Mouse (Mus musculus): ENCODE measurements around the gene Ahsa1. TPM values are rescaled to one million over a fixed set of nuclear protein-coding genes. Genes with fewer than 3 reads are reported as not detected.

Ahsa1 gene
- polyA plus RNA-seq (2014; fragmentation: Nextera tagmentation; extraction: Ambion mirVana): 179 and 202 TPM in 2 replicates

GRCm38 (mm10) chr12:87266108-87266826, at the start of gene Ahsa1, which contains the start of gene Vipas39:
Ahsa1 (plus strand) TSS chr12:87266479.
Vipas39 (minus strand) TSS chr12:87266256.
- Histone ChIP-seq H3K4me3 (ENCODE audit: low read depth, low read length) (peak within 1 kb of the TSS; percentile 66), H3K27me3 (replicated peaks; ENCODE audit: control insufficient read depth, insufficient read depth, low read length) (no peaks in the 10 kb centered on the region), H3K27ac (ENCODE audit: low read depth, low read length) (peak within 1 kb of the TSS; percentile 80), H3K4me2 (ENCODE audit: low read length) (peak within 1 kb of the TSS; percentile 80), H3K9me3 (replicated peaks; ENCODE audit: control insufficient read depth, low read length) (no peaks in the 10 kb centered on the region), H3K4me1 (ENCODE audit: control insufficient read depth, insufficient read depth, low read length) (peaks cover 7% of the 10 kb centered on the region), H3K9ac (ENCODE audit: low read length) (peak within 1 kb of the TSS; percentile 82), H3K36me3 (ENCODE audit: control insufficient read depth, insufficient read depth, low read length) (peaks cover 46% of the 10 kb centered on the region)
- ATAC-seq (peak; percentile 98), DNase-seq (ENCODE audit: low spot score) (peak; percentile 99)
- WGBS: under 1% methylated on average over 31 of the region's 31 CpGs

GRCm38 (mm10) chr12:87217596-87217995, 48.7 kb upstream of the Ahsa1 start:
- no peak overlapping the region for H3K4me2 ChIP-seq (ENCODE audit: low read length)
- DNase-seq (ENCODE audit: low spot score) (no peak), ATAC-seq (no peak)
- no peak overlapping the region for H3K9ac ChIP-seq (ENCODE audit: low read length)
- H3K4me3 ChIP-seq (ENCODE audit: low read depth, low read length): no peak overlapping the region
- H3K27me3 ChIP-seq (replicated peaks; ENCODE audit: control insufficient read depth, insufficient read depth, low read length): no peaks in the 10 kb centered on the region
- H3K27ac ChIP-seq (ENCODE audit: low read depth, low read length): no peak overlapping the region
- no peaks in the 10 kb centered on the region for H3K4me1 ChIP-seq (ENCODE audit: control insufficient read depth, insufficient read depth, low read length)
- no peaks in the 10 kb centered on the region for H3K9me3 ChIP-seq (replicated peaks; ENCODE audit: control insufficient read depth, low read length)
- no peaks in the 10 kb centered on the region for H3K36me3 ChIP-seq (ENCODE audit: control insufficient read depth, insufficient read depth, low read length)

GRCm38 (mm10) chr12:87219362-87219761, 46.9 kb upstream of the Ahsa1 start:
- Histone ChIP-seq H3K27me3 (replicated peaks; ENCODE audit: control insufficient read depth, insufficient read depth, low read length) (no peaks in the 10 kb centered on the region), H3K27ac (ENCODE audit: low read depth, low read length) (no peak overlapping the region), H3K4me1 (ENCODE audit: control insufficient read depth, insufficient read depth, low read length) (no peaks in the 10 kb centered on the region), H3K4me3 (ENCODE audit: low read depth, low read length) (no peak overlapping the region), H3K4me2 (ENCODE audit: low read length) (no peak overlapping the region), H3K9ac (ENCODE audit: low read length) (no peak overlapping the region), H3K36me3 (ENCODE audit: control insufficient read depth, insufficient read depth, low read length) (no peaks in the 10 kb centered on the region), H3K9me3 (replicated peaks; ENCODE audit: control insufficient read depth, low read length) (no peaks in the 10 kb centered on the region)
- ATAC-seq (no peak), DNase-seq (ENCODE audit: low spot score) (peak; percentile 67)
- WGBS: 68% methylated on average over 7 of the region's 7 CpGs

- DNase-seq (ENCODE audit: low spot score) (no peak), ATAC-seq (no peak)
- no peak overlapping the region for H3K4me2 ChIP-seq (ENCODE audit: low read length)
- H3K27me3 ChIP-seq (replicated peaks; ENCODE audit: control insufficient read depth, insufficient read depth, low read length): no peaks in the 10 kb centered on the region
- H3K4me1 ChIP-seq (ENCODE audit: control insufficient read depth, insufficient read depth, low read length): no peaks in the 10 kb centered on the region
- 70% methylated on average over 10 of the region's 10 CpGs for WGBS
- H3K27ac ChIP-seq (ENCODE audit: low read depth, low read length): no peak overlapping the region
- H3K9ac ChIP-seq (ENCODE audit: low read length): no peak overlapping the region
- no peaks in the 10 kb centered on the region for H3K36me3 ChIP-seq (ENCODE audit: control insufficient read depth, insufficient read depth, low read length)
- no peak overlapping the region for H3K4me3 ChIP-seq (ENCODE audit: low read depth, low read length)
- no peaks in the 10 kb centered on the region for H3K9me3 ChIP-seq (replicated peaks; ENCODE audit: control insufficient read depth, low read length)
Observed at GRCm38 (mm10) chr12:87224950-87225349, 41.3 kb upstream of the Ahsa1 start.

GRCm38 (mm10) chr12:87226801-87227200, 39.5 kb upstream of the Ahsa1 start:
- no peaks in the 10 kb centered on the region for H3K9me3 ChIP-seq (replicated peaks; ENCODE audit: control insufficient read depth, low read length)
- WGBS: 77% methylated on average over 7 of the region's 7 CpGs
- H3K4me1 ChIP-seq (ENCODE audit: control insufficient read depth, insufficient read depth, low read length): no peaks in the 10 kb centered on the region
- H3K9ac ChIP-seq (ENCODE audit: low read length): no peak overlapping the region
- no peak overlapping the region for H3K4me3 ChIP-seq (ENCODE audit: low read depth, low read length)
- no peaks in the 10 kb centered on the region for H3K27me3 ChIP-seq (replicated peaks; ENCODE audit: control insufficient read depth, insufficient read depth, low read length)
- ATAC-seq (no peak), DNase-seq (ENCODE audit: low spot score) (no peak)
- H3K36me3 ChIP-seq (ENCODE audit: control insufficient read depth, insufficient read depth, low read length): no peaks in the 10 kb centered on the region
- no peak overlapping the region for H3K4me2 ChIP-seq (ENCODE audit: low read length)
- H3K27ac ChIP-seq (ENCODE audit: low read depth, low read length): no peak overlapping the region

DNA sequence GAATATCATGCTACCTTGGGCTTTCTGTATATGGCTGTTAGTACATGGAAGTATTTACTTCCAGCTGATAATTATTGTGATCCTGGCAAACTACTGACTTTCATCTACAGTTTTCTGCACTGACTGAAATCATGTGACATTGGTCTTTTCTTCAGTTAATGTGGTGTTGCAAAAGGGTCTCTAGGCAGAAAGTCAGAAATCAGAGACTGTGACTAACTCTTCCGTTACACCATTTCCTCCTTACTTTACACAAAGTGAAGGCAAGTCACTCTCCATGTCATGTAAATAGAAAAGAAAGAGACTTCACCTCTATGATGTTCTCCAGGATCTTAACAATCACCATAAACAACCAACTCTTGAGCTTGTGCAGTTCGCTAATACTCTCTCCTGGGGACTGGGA, 36.6 kb upstream of the Ahsa1 start:
- Histone ChIP-seq H3K27ac (ENCODE audit: low read depth, low read length) (no peak overlapping the region), H3K4me3 (ENCODE audit: low read depth, low read length) (no peak overlapping the region), H3K9me3 (replicated peaks; ENCODE audit: control insufficient read depth, low read length) (no peaks in the 10 kb centered on the region), H3K4me2 (ENCODE audit: low read length) (no peak overlapping the region), H3K27me3 (replicated peaks; ENCODE audit: control insufficient read depth, insufficient read depth, low read length) (no peaks in the 10 kb centered on the region), H3K4me1 (ENCODE audit: control insufficient read depth, insufficient read depth, low read length) (no peaks in the 10 kb centered on the region), H3K9ac (ENCODE audit: low read length) (no peak overlapping the region), H3K36me3 (ENCODE audit: control insufficient read depth, insufficient read depth, low read length) (no peaks in the 10 kb centered on the region)
- DNase-seq (ENCODE audit: low spot score): no peak
- 92% methylated on average over 2 of the region's 2 CpGs for WGBS
- ATAC-seq: no peak

- H3K27me3 ChIP-seq (replicated peaks; ENCODE audit: control insufficient read depth, insufficient read depth, low read length): no peaks in the 10 kb centered on the region
Observed at GRCm38 (mm10) chr12:87230379-87230895, 35.8 kb upstream of the Ahsa1 start.

GRCm38 (mm10) chr12:87236882-87237483, 29.3 kb upstream of the Ahsa1 start:
- Histone ChIP-seq H3K9me3 (replicated peaks; ENCODE audit: control insufficient read depth, low read length) (no peaks in the 10 kb centered on the region), H3K36me3 (ENCODE audit: control insufficient read depth, insufficient read depth, low read length) (peaks cover 41% of the 10 kb centered on the region), H3K4me1 (ENCODE audit: control insufficient read depth, insufficient read depth, low read length) (no peaks in the 10 kb centered on the region), H3K27ac (ENCODE audit: low read depth, low read length) (no peak overlapping the region), H3K27me3 (replicated peaks; ENCODE audit: control insufficient read depth, insufficient read depth, low read length) (no peaks in the 10 kb centered on the region), H3K4me2 (ENCODE audit: low read length) (no peak overlapping the region), H3K9ac (ENCODE audit: low read length) (no peak overlapping the region), H3K4me3 (ENCODE audit: low read depth, low read length) (no peak overlapping the region)
- DNase-seq (ENCODE audit: low spot score) (no peak), ATAC-seq (no peak)
- 93% methylated on average over 5 of the region's 5 CpGs for WGBS

More at GRCm38 (mm10) chr12:87230379-87230895, 35.8 kb upstream of the Ahsa1 start:
- Histone ChIP-seq H3K36me3 (ENCODE audit: control insufficient read depth, insufficient read depth, low read length) (no peaks in the 10 kb centered on the region), H3K9ac (ENCODE audit: low read length) (no peak overlapping the region), H3K27ac (ENCODE audit: low read depth, low read length) (no peak overlapping the region), H3K4me2 (ENCODE audit: low read length) (no peak overlapping the region), H3K4me3 (ENCODE audit: low read depth, low read length) (no peak overlapping the region), H3K4me1 (ENCODE audit: control insufficient read depth, insufficient read depth, low read length) (no peaks in the 10 kb centered on the region), H3K9me3 (replicated peaks; ENCODE audit: control insufficient read depth, low read length) (no peaks in the 10 kb centered on the region)
- DNase-seq (ENCODE audit: low spot score) (no peak), ATAC-seq (no peak)

- ATAC-seq (no peak), DNase-seq (ENCODE audit: low spot score) (no peak)
- WGBS: 96% methylated on average over 1 of the region's 1 CpGs
- Histone ChIP-seq H3K36me3 (ENCODE audit: control insufficient read depth, insufficient read depth, low read length) (peaks cover 52% of the 10 kb centered on the region), H3K27me3 (replicated peaks; ENCODE audit: control insufficient read depth, insufficient read depth, low read length) (no peaks in the 10 kb centered on the region), H3K9ac (ENCODE audit: low read length) (no peak within 1 kb of the TSS), H3K9me3 (replicated peaks; ENCODE audit: control insufficient read depth, low read length) (no peaks in the 10 kb centered on the region), H3K27ac (ENCODE audit: low read depth, low read length) (no peak within 1 kb of the TSS), H3K4me2 (ENCODE audit: low read length) (no peak within 1 kb of the TSS), H3K4me1 (ENCODE audit: control insufficient read depth, insufficient read depth, low read length) (no peaks in the 10 kb centered on the region), H3K4me3 (ENCODE audit: low read depth, low read length) (no peak within 1 kb of the TSS)
Observed at GRCm38 (mm10) chr12:87238632-87239031, 27.6 kb upstream of the Ahsa1 start, which contains the start of gene Noxred1. Noxred1 (minus strand) TSS chr12:87238732.
